Mouse (Mus musculus) small intestine, adult 2 months (tissue): ENCODE measurements at regions not wholly inside any gene's neighbourhood (a gene's known extent, or its start where the extent isn't known, plus 50 kb on each side); places are given as distances from the start of the nearest gene placed in this dataset.

Experiments used
- CTCF ChIP-seq: fragments of 200-500 bp; IDR thresholded peaks from 2 replicates; pipeline ENCODE4 v1.5.1; 2012; ENCODE audit warnings: low read depth, mild to moderate bottlenecking, control low read depth, inconsistent platforms, low read length, moderate library complexity, mixed read lengths; ENCODE audit not compliant: insufficient replicate concordance, insufficient read length; ENCODE audit errors: extremely low read depth
- POLR2A ChIP-seq: fragments of 200-500 bp; IDR thresholded peaks from 2 replicates; pipeline ENCODE4 v1.6.1; 2012; ENCODE audit warnings: low read depth, mild to moderate bottlenecking, control low read depth, inconsistent platforms, low read length, moderate library complexity

GRCm38 (mm10) chr5:132633198-132633884 is 90.2 kb upstream of the Auts2 start:
- TF ChIP-seq CTCF (no peak), POLR2A (no peak)
